In the genomic region with DNA sequence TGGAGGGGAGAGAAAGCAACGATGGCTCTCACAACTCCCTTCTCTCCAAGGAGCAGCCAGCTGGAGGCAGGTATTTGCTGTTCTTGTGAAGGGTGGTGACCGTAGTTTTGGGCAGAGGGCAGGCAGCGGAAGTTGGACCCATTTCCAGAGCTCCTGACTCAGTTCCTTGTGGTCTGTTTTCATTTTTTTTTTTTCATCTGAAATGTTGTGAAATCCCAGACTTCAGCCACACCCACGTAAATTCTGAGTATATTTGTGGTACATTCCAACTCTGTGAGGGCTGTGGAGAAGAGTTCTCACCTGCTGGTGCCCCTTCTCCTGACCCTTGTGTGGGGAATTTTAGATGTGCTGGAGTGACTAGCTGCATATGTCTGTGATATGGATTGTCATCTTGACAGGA, we compare ENCODE assay signal across 21 mouse cellular contexts. TPM values are rescaled to one million over a fixed set of nuclear protein-coding genes. Genes with fewer than 3 reads are reported as not detected.
DNase-seq lines count a peak whose midpoint lies in the region; ATAC-seq and TF ChIP-seq lines count a peak whose summit lies in the region.
"Had no signal": no experiment of that assay in that cellular context is flagged by ENCODE, and none has a peak within 500 bp of the region (broad histone marks: within the 10 kb centered on the region; RNA-seq: fewer than 3 reads in every experiment).

No protein-coding gene starts in this region.

- H3K27me3 ChIP-seq in midbrain, embryonic 11.5 days (ENCODE audit: control insufficient read depth, insufficient read depth, low read length), result no peaks in the 10 kb centered on the region
- no peaks in the 10 kb centered on the region for H3K27me3 ChIP-seq in midbrain, embryonic 13.5 days
- no peaks in the 10 kb centered on the region for H3K27me3 ChIP-seq in midbrain, postnatal 0 days (ENCODE audit: insufficient read depth, low read length)
- no peaks in the 10 kb centered on the region for H3K27me3 ChIP-seq in forebrain, postnatal 0 days (ENCODE audit: insufficient read depth, low read length)
- H3K27me3 ChIP-seq: embryonic facial prominence, embryonic 13.5 days had no signal

- H3K4me2 ChIP-seq in midbrain, embryonic 11.5 days, result no peak overlapping the region
- H3K4me2 ChIP-seq in midbrain, embryonic 13.5 days (replicated peaks), result no peak overlapping the region
- H3K4me2 ChIP-seq in midbrain, postnatal 0 days (ENCODE audit: low read depth, low read length, poor library complexity, severe bottlenecking), result no peak overlapping the region
- no peak overlapping the region for H3K4me2 ChIP-seq in forebrain, postnatal 0 days (ENCODE audit: low read depth)
- H3K4me2 ChIP-seq: embryonic facial prominence, embryonic 13.5 days had no signal

- TF ChIP-seq CTCF in midbrain, postnatal 0 days (IDR thresholded peaks at IDR 0.05), result no peak
- no peak for TF ChIP-seq CTCF in forebrain, postnatal 0 days (IDR thresholded peaks at IDR 0.05; ENCODE audit: low read depth)

- H3K9me3 ChIP-seq in midbrain, embryonic 11.5 days (ENCODE audit: control insufficient read depth, low read length), result no peaks in the 10 kb centered on the region
- no peaks in the 10 kb centered on the region for H3K9me3 ChIP-seq in midbrain, embryonic 13.5 days
- H3K9me3 ChIP-seq in midbrain, postnatal 0 days (ENCODE audit: low read length), result no peaks in the 10 kb centered on the region
- H3K9me3 ChIP-seq in forebrain, postnatal 0 days (ENCODE audit: low read length), result no peaks in the 10 kb centered on the region
- H3K9me3 ChIP-seq: embryonic facial prominence, embryonic 13.5 days had no signal

- no peak overlapping the region for H3K9ac ChIP-seq in midbrain, embryonic 11.5 days (ENCODE audit: low read length)
- H3K9ac ChIP-seq in midbrain, embryonic 13.5 days (replicated peaks), result no peak overlapping the region
- no peak overlapping the region for H3K9ac ChIP-seq in midbrain, postnatal 0 days (replicated peaks; ENCODE audit: low read length, poor library complexity, severe bottlenecking)
- no peak overlapping the region for H3K9ac ChIP-seq in forebrain, postnatal 0 days
- H3K9ac ChIP-seq: embryonic facial prominence, embryonic 13.5 days had no signal

- WGBS in midbrain, embryonic 11.5 days, result 78% methylated on average over 4 of the region's 4 CpGs
- 77% methylated on average over 4 of the region's 4 CpGs for WGBS in midbrain, embryonic 13.5 days
- WGBS in midbrain, postnatal 0 days, result 64% methylated on average over 4 of the region's 4 CpGs
- 75% methylated on average over 4 of the region's 4 CpGs for WGBS in forebrain, postnatal 0 days

- H3K36me3 ChIP-seq in midbrain, embryonic 11.5 days (ENCODE audit: control insufficient read depth, insufficient read depth, low read length), result no peaks in the 10 kb centered on the region
- H3K36me3 ChIP-seq in midbrain, embryonic 13.5 days, result no peaks in the 10 kb centered on the region
- H3K36me3 ChIP-seq in midbrain, postnatal 0 days (ENCODE audit: insufficient read depth, low read length), result no peaks in the 10 kb centered on the region
- no peaks in the 10 kb centered on the region for H3K36me3 ChIP-seq in forebrain, postnatal 0 days (ENCODE audit: insufficient read depth)
- H3K36me3 ChIP-seq: embryonic facial prominence, embryonic 13.5 days had no signal

- intact Hi-C loops in gastrocnemius, postnatal 14 days (cut with DNase I; ENCODE audit: low total_unique reads), result no loop called here

- no peak overlapping the region for H3K4me3 ChIP-seq in midbrain, embryonic 11.5 days (ENCODE audit: low read depth, low read length)
- H3K4me3 ChIP-seq in midbrain, embryonic 13.5 days (replicated peaks), result no peak overlapping the region
- H3K4me3 ChIP-seq in midbrain, postnatal 0 days (ENCODE audit: low read depth, low read length), result no peak overlapping the region
- H3K4me3 ChIP-seq in forebrain, postnatal 0 days (ENCODE audit: low read depth, low read length), result no peak overlapping the region
- H3K4me3 ChIP-seq: embryonic facial prominence, embryonic 13.5 days had no signal

- H3K4me1 ChIP-seq in midbrain, embryonic 11.5 days (ENCODE audit: control insufficient read depth, insufficient read depth, low read length), result no peaks in the 10 kb centered on the region
- no peaks in the 10 kb centered on the region for H3K4me1 ChIP-seq in midbrain, embryonic 13.5 days (replicated peaks)
- no peaks in the 10 kb centered on the region for H3K4me1 ChIP-seq in midbrain, postnatal 0 days (ENCODE audit: insufficient read depth, low read length)
- no peaks in the 10 kb centered on the region for H3K4me1 ChIP-seq in forebrain, postnatal 0 days (ENCODE audit: insufficient read depth)
- H3K4me1 ChIP-seq: embryonic facial prominence, embryonic 13.5 days had no signal

- no peak overlapping the region for H3K27ac ChIP-seq in midbrain, embryonic 11.5 days (ENCODE audit: low read depth, low read length)
- no peak overlapping the region for H3K27ac ChIP-seq in midbrain, embryonic 13.5 days
- no peak overlapping the region for H3K27ac ChIP-seq in midbrain, postnatal 0 days (ENCODE audit: low read depth, low read length)
- no peak overlapping the region for H3K27ac ChIP-seq in forebrain, postnatal 0 days (ENCODE audit: low read depth, low read length)
- H3K27ac ChIP-seq: embryonic facial prominence, embryonic 13.5 days had no signal

- no peak for ATAC-seq in midbrain, embryonic 11.5 days (ENCODE audit: low FRiP score)
- no peak for ATAC-seq in midbrain, embryonic 13.5 days
- ATAC-seq in granulocyte monocyte progenitor cell, adult 5-6 weeks (replicated peaks; ENCODE audit: poor library complexity, severe bottlenecking), result peak; percentile 49
- ATAC-seq in midbrain, postnatal 0 days (ENCODE audit: low FRiP score), result no peak
- ATAC-seq in forebrain, postnatal 0 days, result no peak
- ATAC-seq: midbrain, embryonic 16.5 days had no signal

- DNase-seq in gastrocnemius, adult 18-20 months (ENCODE audit: low spot score), result peak; percentile 43
- DNase-seq in gastrocnemius, postnatal 14 days, result no peak
- DNase-seq in midbrain, embryonic 11.5 days (ENCODE audit: low spot score, missing footprints), result peak; percentile 26
- no peak for DNase-seq in midbrain, postnatal 0 days (ENCODE audit: low spot score)
- no peak for DNase-seq in forebrain, postnatal 0 days
- no peak for DNase-seq in thymus, postnatal 0 days (ENCODE audit: low spot score)
- DNase-seq: adrenal gland, postnatal 14 days; B cell, adult 2 months; heart, postnatal 14 days; kidney, adult 8-10 months; liver; thymus, adult 18-20 months had no signal

RNA-seq across cellular contexts. Expression of a gene that starts 27.7 kb away (rescaled TPM):
- total RNA-seq in gastrocnemius, adult 18-20 months (2021), result not detected
- not detected for total RNA-seq in gastrocnemius, postnatal 14 days (2021)
- not detected in 2 replicates for polyA plus RNA-seq in midbrain, embryonic 11.5 days (2014; fragmentation: Nextera tagmentation; extraction: Ambion mirVana)
- not detected in 2 replicates for polyA plus RNA-seq in midbrain, embryonic 13.5 days (2015; fragmentation: Nextera tagmentation; extraction: Ambion mirVana)
- not detected in 2 replicates for total RNA-seq in granulocyte monocyte progenitor cell, adult 5-6 weeks (2014; fragmentation: Nextera tagmentation)
- total RNA-seq in granulocyte monocyte progenitor cell, adult 5-6 weeks (2017), result not detected in 2 replicates
- not detected in 2 replicates for total RNA-seq in midbrain, postnatal 0 days (2014; rRNA removed)
- not detected in 2 replicates for polyA plus RNA-seq in midbrain, postnatal 0 days (2015; fragmentation: Nextera tagmentation; extraction: Ambion mirVana)
- not detected in 2 replicates for total RNA-seq in forebrain, postnatal 0 days (2014; rRNA removed)
- not detected in 2 replicates for polyA plus RNA-seq in forebrain, postnatal 0 days (2015; fragmentation: Nextera tagmentation; extraction: Ambion mirVana)
- 10.7 and 11.0 TPM in 2 replicates for polyA plus RNA-seq in thymus, postnatal 0 days (2015; fragmentation: Nextera tagmentation; extraction: Ambion mirVana)
- total RNA-seq: layer of hippocampus, postnatal 25 days; left cerebral cortex, postnatal 25 days had no signal
- polyA plus RNA-seq: cortical plate, adult 2 months; embryonic facial prominence, embryonic 13.5 days; forebrain, embryonic 11.5 days; midbrain, embryonic 16.5 days; neural tube, embryonic 14.5 days had no signal

Comparison
In these comparisons a context has a peak if more than half of its experiments do, and no peak if none do; other contexts are left out.
1. DNase-seq: peak in gastrocnemius, adult 18-20 months (single experiment) and midbrain, embryonic 11.5 days (single experiment); none in gastrocnemius, postnatal 14 days (single experiment), midbrain, postnatal 0 days (single experiment), forebrain, postnatal 0 days (single experiment) and thymus, postnatal 0 days (single experiment).